Mouse (Mus musculus): ENCODE data around the gene Cacng7.

DNA sequence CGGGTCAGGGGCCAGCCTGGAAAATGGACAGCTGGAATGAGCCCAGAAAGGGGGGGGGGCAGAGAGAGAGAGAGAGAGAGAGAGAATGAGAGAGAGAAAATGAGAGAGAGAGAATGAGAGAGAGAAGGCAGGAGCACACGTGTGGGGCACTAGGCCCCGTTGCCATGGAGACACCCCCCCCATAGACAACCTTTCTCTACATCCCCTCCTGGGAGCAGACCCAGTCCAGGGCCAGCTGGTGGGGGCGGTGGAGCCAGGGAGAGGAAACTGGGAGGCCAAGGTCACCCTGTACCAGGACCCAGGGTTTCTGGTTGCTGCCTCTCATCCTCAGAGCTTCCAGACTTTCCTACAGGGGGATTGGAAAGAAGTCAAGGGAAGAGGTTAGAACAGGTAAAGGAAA, 59.1 kb downstream of the Cacng7 start:
- TF ChIP-seq POLR2A (IDR thresholded peaks at IDR 0.05; ENCODE audit: insufficient read length, low read depth): no peak
- no peak for TF ChIP-seq POLR2AphosphoS2 (IDR thresholded peaks at IDR 0.05; ENCODE audit: insufficient read length, low read depth)
- no peak for TF ChIP-seq MYOD1 (IDR thresholded peaks at IDR 0.05; ENCODE audit: control insufficient read depth in 1 of 3, insufficient read length in 2 of 3, low read depth in 2 of 3)
